Mouse (Mus musculus) kidney, embryonic 15.5 days (tissue): ENCODE measurements around the gene Thbs3. TPM values are rescaled to one million over a fixed set of nuclear protein-coding genes. Genes with fewer than 3 reads are reported as not detected.

Source experiments
- ATAC-seq: fragments of 200-750 bp; cut with Nextera tagmentation; replicated peaks from 2 replicates; pipeline ENCODE4 v1.8.0; 2017; ENCODE audit warnings: moderate TSS enrichment; ENCODE audit not compliant: low FRiP score
- H3K27ac ChIP-seq: fragments of 300-500 bp; sonication (generic); 2 replicates; pipeline ENCODE4 v1.5.1; 2015; ENCODE audit warnings: mild to moderate bottlenecking, inconsistent platforms
- H3K27me3 ChIP-seq: fragments of 300-500 bp; sonication (generic); 2 replicates; pipeline ENCODE4 v1.6.1; 2015; ENCODE audit warnings: inconsistent platforms
- H3K36me3 ChIP-seq: fragments of 300-500 bp; sonication (generic); 2 replicates; pipeline ENCODE4 v1.6.1; 2015; ENCODE audit warnings: inconsistent platforms
- H3K4me1 ChIP-seq: fragments of 300-500 bp; sonication (generic); 2 replicates; pipeline ENCODE4 v1.6.1; 2015; ENCODE audit warnings: inconsistent platforms
- H3K4me2 ChIP-seq: fragments of 300-500 bp; sonication (generic); 2 replicates; pipeline ENCODE4 v1.6.1; 2015; ENCODE audit warnings: moderate library complexity, mild to moderate bottlenecking, inconsistent platforms
- H3K4me3 ChIP-seq: fragments of 300-500 bp; sonication (generic); replicated peaks from 2 replicates; pipeline ENCODE4 v1.5.1; 2015; ENCODE audit warnings: mild to moderate bottlenecking, inconsistent platforms
- H3K9ac ChIP-seq: fragments of 300-500 bp; sonication (generic); 2 replicates; pipeline ENCODE4 v1.6.1; 2015; ENCODE audit warnings: mild to moderate bottlenecking, inconsistent platforms
- H3K9me3 ChIP-seq: fragments of 300-500 bp; sonication (generic); replicated peaks from 2 replicates; pipeline ENCODE4 v1.6.1; 2016; ENCODE audit warnings: inconsistent platforms
- WGBS: fragments of 180-500 bp; shearing (Covaris S2); methylation state at CpG from one replicate; pipeline ENCODE4 v1.1.7; 2015; ENCODE audit warnings: mixed read lengths; 5-methylcytosine and 5-hydroxymethylcytosine counted together
- polyA plus RNA-seq: library from polyadenylated mRNA; unstranded; fragments of >200 nt; fragmentation: Nextera tagmentation; extraction: Ambion mirVana; gene quantifications from 2 replicates; pipeline ENCODE4 v1.2.1, GENCODE M21; 2015

The Thbs3 gene
- polyA plus RNA-seq = 14.9 and 20.5 TPM in 2 replicates

DNA sequence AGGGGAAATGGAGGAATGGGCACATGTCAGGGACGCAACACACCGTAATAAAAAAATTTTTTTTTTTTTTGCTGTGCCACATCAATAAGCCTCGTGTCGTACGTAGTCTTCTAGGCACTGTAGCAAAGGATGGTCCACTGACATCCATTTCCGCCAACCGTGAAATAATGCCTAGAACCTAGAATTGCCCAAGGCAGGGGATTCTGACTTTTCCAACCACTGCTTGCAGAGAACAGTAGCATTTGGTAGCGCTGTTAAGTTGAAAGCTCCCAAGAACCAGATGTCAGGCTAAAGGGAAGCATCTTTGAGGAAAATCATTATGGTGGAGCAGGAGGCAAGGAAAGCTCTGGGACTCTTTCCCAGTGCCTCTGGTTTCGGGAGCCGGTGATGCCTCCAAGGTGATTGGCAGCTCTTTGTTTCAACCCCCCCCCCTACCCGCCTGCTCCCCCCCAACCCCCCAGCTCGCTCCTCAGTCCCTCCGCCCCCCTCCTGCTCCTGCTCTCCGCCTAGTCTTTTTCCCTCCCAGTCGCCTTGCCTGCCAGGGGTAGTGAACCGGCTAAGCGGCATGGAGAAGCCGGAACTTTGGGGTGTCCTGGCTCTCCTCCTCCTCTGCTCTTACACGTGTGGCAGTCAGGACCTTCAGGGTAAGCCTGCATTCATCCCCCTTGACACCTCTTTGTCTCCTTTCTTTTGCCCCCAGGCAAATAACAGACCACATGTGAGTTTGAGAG, at the start of gene Thbs3:
TSS of gene Thbs3 (plus strand) at position 500 of the 731 bp plus-strand sequence.
- peak within 1 kb of the TSS; percentile 90 for H3K4me3 ChIP-seq

DNA sequence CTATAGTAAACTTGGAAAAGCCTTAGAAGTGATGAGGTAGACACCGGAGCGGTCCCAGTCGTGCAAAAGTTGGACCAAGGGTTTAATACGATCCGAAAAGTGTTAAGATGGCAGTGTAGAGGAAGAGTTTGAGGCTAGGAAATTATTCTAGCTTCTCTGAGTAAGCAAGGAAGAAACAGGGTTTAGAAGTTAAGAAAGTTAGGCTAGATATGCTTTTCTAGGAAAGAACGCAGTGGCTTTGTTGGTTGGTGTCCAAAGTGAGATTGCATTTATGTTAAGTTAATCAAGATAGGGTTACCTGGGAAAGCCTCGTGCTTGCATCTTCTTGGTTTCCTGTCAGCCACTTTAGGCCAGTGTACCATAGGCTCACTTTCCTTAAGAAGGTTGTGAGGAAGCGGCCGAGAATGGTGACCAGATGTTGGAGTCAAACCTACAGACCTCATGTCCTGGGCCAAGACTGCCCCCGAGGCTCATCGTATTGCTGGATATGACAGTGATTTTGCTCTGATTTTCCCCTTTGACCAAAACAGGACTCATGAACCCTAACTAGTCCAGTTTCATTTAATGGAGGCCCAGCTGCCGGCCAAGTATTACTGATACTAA, 49.6 kb upstream of the Thbs3 start:
- 16% methylated on average over 12 of the region's 12 CpGs for WGBS

More for the DNA sequence above, at the start of gene Thbs3:
- peak within 1 kb of the TSS; percentile 97 for H3K27ac ChIP-seq
- H3K4me1 ChIP-seq = peaks cover 56% of the 10 kb centered on the region
- H3K9ac ChIP-seq = peak within 1 kb of the TSS; percentile 64
- ATAC-seq = no peak
- H3K36me3 ChIP-seq = peaks cover 18% of the 10 kb centered on the region
- H3K9me3 ChIP-seq = no peaks in the 10 kb centered on the region
- no peaks in the 10 kb centered on the region for H3K27me3 ChIP-seq
- WGBS = under 1% methylated on average over 19 of the region's 19 CpGs
- H3K4me2 ChIP-seq = peak within 1 kb of the TSS; percentile 91

DNA sequence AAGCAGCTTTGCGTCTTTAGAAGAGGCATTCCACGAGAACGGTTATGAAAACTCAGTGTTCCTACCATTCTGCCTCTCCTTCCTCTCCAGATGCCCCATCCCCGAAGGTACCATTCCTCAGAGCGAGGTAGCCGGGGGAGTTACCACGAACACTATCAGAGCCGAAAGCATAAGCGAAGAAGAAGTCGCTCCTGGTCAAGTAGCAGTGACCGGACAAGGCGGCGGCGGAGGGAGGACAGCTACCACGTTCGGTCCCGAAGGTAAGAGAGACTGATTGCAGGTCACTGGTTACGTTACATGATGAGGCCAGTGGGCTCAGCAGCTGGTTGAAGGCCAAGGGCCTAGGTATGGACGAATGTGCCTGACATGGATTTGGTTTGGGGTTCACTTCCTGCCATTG, 48.0 kb upstream of the Thbs3 start:
- no peaks in the 10 kb centered on the region for H3K27me3 ChIP-seq
- no peaks in the 10 kb centered on the region for H3K9me3 ChIP-seq
- peaks cover 27% of the 10 kb centered on the region for H3K4me1 ChIP-seq
- no peak overlapping the region for H3K4me2 ChIP-seq
- WGBS = 85% methylated on average over 19 of the region's 19 CpGs
- peaks cover 52% of the 10 kb centered on the region for H3K36me3 ChIP-seq
- no peak overlapping the region for H3K4me3 ChIP-seq
- H3K9ac ChIP-seq = no peak overlapping the region
- ATAC-seq = no peak
- no peak overlapping the region for H3K27ac ChIP-seq

More for the DNA sequence above, 49.6 kb upstream of the Thbs3 start:
- H3K4me3 ChIP-seq = peak overlapping the region; percentile 92
- H3K4me2 ChIP-seq = peak overlapping the region; percentile 72
- H3K4me1 ChIP-seq = peaks cover 28% of the 10 kb centered on the region
- peak overlapping the region; percentile 99 for H3K27ac ChIP-seq
- H3K36me3 ChIP-seq = peaks cover 37% of the 10 kb centered on the region
- peak overlapping the region; percentile 95 for H3K9ac ChIP-seq
- no peak for ATAC-seq
- no peaks in the 10 kb centered on the region for H3K9me3 ChIP-seq
- H3K27me3 ChIP-seq = no peaks in the 10 kb centered on the region

DNA sequence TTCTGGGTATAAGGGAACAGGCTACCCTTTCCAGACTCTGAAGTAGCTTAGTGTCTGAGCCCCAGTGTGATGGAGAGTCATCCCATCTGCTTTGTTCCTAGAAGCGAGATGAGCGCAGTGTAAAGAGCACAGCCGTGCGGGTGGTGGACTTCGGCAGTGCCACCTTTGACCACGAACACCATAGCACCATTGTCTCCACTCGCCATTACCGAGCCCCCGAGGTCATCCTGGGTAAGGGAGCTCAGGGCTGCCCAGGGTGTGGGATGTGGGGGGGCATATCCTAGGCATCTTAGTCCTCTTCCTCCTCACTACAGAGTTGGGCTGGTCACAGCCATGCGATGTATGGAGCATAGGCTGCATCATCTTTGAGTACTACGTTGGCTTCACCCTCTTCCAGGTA, 40.1 kb upstream of the Thbs3 start:
- H3K9ac ChIP-seq = no peak overlapping the region
- no peaks in the 10 kb centered on the region for H3K9me3 ChIP-seq
- 95% methylated on average over 11 of the region's 11 CpGs for WGBS
- H3K4me2 ChIP-seq = no peak overlapping the region
- H3K4me1 ChIP-seq = peaks cover 20% of the 10 kb centered on the region
- ATAC-seq = no peak
- no peaks in the 10 kb centered on the region for H3K27me3 ChIP-seq
- no peak overlapping the region for H3K27ac ChIP-seq
- H3K36me3 ChIP-seq = peaks cover 79% of the 10 kb centered on the region
- H3K4me3 ChIP-seq = no peak overlapping the region

DNA sequence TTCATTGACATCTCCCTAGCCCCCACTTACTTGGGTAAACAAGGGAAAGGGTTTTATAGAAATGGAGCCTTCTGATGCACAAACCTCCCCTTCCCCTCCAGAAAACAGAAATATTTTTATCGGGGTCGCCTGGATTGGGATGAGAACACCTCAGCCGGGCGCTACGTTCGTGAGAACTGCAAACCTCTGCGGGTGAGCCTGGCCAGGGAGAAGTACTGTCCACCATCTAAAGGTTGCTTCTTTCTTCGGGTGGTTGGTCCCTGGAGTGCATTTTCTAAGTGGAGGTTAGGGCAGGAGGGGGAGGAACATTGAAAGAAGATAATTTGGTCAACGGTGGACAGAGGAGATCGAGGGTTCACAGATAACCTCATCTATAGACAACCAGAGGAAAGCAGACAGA, 39.4 kb upstream of the Thbs3 start:
- H3K4me1 ChIP-seq = peaks cover 20% of the 10 kb centered on the region
- H3K27ac ChIP-seq = no peak overlapping the region
- no peak overlapping the region for H3K4me3 ChIP-seq
- no peaks in the 10 kb centered on the region for H3K27me3 ChIP-seq
- peaks cover 79% of the 10 kb centered on the region for H3K36me3 ChIP-seq
- ATAC-seq = no peak
- no peak overlapping the region for H3K4me2 ChIP-seq
- H3K9ac ChIP-seq = no peak overlapping the region
- WGBS = 94% methylated on average over 10 of the region's 10 CpGs
- no peaks in the 10 kb centered on the region for H3K9me3 ChIP-seq

- WGBS = 82% methylated on average over 7 of the region's 7 CpGs
- no peak overlapping the region for H3K4me2 ChIP-seq
- H3K4me3 ChIP-seq = no peak overlapping the region
- peak overlapping the region; percentile 30; the same call in 1 of the 2 replicates for H3K27ac ChIP-seq
- peaks cover 79% of the 10 kb centered on the region for H3K36me3 ChIP-seq
- H3K4me1 ChIP-seq = peaks cover 20% of the 10 kb centered on the region
- no peaks in the 10 kb centered on the region for H3K27me3 ChIP-seq
- H3K9me3 ChIP-seq = no peaks in the 10 kb centered on the region
- H3K9ac ChIP-seq = no peak overlapping the region
- no peak for ATAC-seq
Observed at GRCm38 (mm10) chr3:89176421-89176820, 38.6 kb upstream of the Thbs3 start.

DNA sequence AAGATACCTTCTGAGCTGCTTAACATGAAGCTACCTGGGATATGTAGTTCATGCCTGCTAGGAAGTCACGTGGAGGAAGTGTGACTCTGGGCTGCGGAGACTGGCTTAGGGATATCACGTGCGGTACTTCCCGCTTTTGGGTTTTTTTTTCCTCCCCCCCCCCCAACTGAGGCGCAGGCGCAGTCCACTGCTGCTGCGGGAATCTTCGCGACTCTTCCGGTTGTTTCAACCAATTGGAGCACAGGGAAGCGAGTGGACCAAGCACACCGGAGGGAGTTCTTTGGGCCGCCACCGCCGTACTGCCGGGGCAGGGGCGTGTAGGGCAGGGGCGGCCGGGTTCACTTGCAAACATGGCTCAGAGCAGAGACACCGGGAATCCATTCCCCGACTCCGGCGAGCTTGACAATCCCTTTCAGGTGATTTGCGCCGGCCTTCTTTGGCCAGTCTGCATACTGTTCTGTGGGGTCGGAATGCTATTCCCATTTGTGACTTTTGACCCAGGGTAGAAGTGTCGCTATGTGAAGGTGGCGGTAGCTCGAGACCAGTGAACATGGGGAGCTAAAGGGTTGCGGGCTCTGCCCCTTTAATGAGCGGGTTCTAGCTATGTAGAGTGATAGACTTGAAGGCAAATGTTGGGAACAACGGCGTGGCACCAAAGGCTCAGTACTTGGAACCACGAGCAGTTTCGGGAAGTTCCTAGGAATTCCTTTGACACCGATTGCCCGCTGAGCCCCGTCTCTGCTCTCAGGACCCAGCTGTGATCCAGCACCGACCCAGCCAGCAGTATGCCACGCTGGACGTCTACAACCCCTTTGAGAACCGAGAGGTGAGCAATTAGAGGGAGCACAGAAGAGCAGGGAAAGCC, 37.5 kb upstream of the Thbs3 start, which contains the start of gene Scamp3:
TSS of gene Scamp3 (plus strand) at position 232 of the 865 bp plus-strand sequence.
- Histone ChIP-seq H3K9me3 (no peaks in the 10 kb centered on the region), H3K27me3 (no peaks in the 10 kb centered on the region), H3K27ac (peak within 1 kb of the TSS; percentile 88), H3K4me3 (peak within 1 kb of the TSS; percentile 87), H3K4me1 (peaks cover 24% of the 10 kb centered on the region), H3K9ac (peak within 1 kb of the TSS; percentile 81), H3K4me2 (peak within 1 kb of the TSS; percentile 88), H3K36me3 (peaks cover 79% of the 10 kb centered on the region)
- under 1% methylated on average over 43 of the region's 43 CpGs for whole genome bisulfite sequencing
- peak; percentile 95 for ATAC-seq

DNA sequence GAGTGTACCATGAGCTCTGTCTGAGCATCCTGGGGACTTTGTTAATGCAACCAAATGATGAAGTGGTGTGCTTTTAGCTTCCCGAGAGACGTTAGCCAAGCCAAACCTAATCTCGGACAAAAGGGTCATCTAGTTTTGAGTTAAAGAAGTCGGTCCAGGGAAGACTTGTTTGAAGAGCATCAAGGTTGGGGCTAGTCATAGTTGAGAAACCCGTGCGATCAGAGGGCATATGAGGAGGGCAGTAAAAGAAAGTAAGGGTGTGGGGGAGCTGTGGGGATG, 36.9 kb upstream of the Thbs3 start:
- 3% methylated on average over 6 of the region's 6 CpGs for WGBS
- Histone ChIP-seq H3K27me3 (no peaks in the 10 kb centered on the region), H3K4me2 (peak overlapping the region; percentile 88), H3K4me3 (peak overlapping the region; percentile 87), H3K9ac (peak overlapping the region; percentile 81), H3K9me3 (no peaks in the 10 kb centered on the region), H3K36me3 (peaks cover 73% of the 10 kb centered on the region), H3K4me1 (peaks cover 28% of the 10 kb centered on the region), H3K27ac (peak overlapping the region; percentile 88)
- ATAC-seq = no peak

DNA sequence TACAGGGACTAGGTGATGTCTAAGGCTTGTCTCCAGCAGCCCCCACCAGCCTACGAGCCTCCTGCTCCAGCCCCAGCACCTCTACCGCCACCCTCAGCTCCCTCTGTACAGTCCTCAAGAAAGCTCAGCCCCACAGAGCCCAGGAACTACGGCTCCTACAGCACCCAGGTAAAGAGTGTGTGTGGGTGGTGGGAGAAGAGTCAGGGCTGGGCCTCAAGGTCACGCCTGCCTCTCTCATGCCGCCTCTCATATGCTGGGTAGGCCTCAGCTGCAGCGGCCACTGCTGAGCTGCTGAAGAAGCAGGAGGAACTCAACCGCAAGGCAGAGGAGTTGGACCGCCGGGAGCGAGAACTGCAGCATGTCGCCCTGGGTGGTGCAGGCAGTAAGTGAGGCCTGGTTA, 35.9 kb upstream of the Thbs3 start:
- Histone ChIP-seq H3K36me3 (peaks cover 63% of the 10 kb centered on the region), H3K4me2 (peak overlapping the region; percentile 88; the same call in 1 of the 2 replicates), H3K27ac (no peak overlapping the region), H3K4me1 (peaks cover 36% of the 10 kb centered on the region), H3K9me3 (no peaks in the 10 kb centered on the region), H3K27me3 (no peaks in the 10 kb centered on the region), H3K4me3 (no peak overlapping the region), H3K9ac (no peak overlapping the region)
- 92% methylated on average over 11 of the region's 11 CpGs for WGBS
- no peak for ATAC-seq

GRCm38 (mm10) chr3:89181749-89182500, 33.1 kb upstream of the Thbs3 start:
- Histone ChIP-seq H3K27me3 (no peaks in the 10 kb centered on the region), H3K4me3 (no peak overlapping the region), H3K4me2 (no peak overlapping the region), H3K9me3 (no peaks in the 10 kb centered on the region), H3K36me3 (peaks cover 39% of the 10 kb centered on the region), H3K9ac (no peak overlapping the region), H3K27ac (peak overlapping the region; percentile 89; the same call in 1 of the 2 replicates), H3K4me1 (peaks cover 57% of the 10 kb centered on the region)
- 91% methylated on average over 27 of the region's 27 CpGs for WGBS
- no peak for ATAC-seq

DNA sequence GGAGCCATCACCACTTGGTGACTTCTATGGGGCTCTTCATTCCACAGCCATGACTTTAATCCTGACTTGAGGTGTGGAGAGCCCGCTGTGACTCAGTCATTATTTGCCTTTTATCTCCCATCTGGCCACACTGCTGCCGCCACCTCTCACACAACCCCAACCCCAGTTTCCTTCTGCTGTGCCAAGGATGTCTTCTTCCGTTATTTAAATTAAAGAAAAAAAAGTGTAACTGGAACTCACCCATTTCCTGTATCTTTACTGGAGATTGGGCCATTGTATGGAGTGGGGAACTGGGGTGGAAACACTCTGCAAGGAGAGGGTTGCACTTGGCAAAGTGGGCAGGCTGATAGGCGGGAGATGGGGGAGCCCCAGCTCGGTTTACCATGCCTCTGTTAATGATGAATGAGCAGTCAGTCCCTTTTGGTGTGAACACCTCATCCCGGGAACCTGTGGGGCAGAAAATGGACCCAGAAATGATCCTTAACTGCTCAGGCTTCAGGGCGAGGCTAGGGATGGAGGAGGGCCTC, 32.4 kb upstream of the Thbs3 start:
- peak overlapping the region; percentile 89; the same call in 1 of the 2 replicates for H3K27ac ChIP-seq
- H3K9ac ChIP-seq = no peak overlapping the region
- 43% methylated on average over 7 of the region's 7 CpGs for WGBS

More for the DNA sequence above, 32.4 kb upstream of the Thbs3 start:
- Histone ChIP-seq H3K4me2 (peak overlapping the region; percentile 83), H3K9me3 (no peaks in the 10 kb centered on the region), H3K27me3 (no peaks in the 10 kb centered on the region), H3K4me1 (peaks cover 62% of the 10 kb centered on the region), H3K4me3 (peak overlapping the region; percentile 60), H3K36me3 (peaks cover 44% of the 10 kb centered on the region)
- peak; percentile 1; the same call in 1 of the 2 replicates for ATAC-seq
